Mouse (Mus musculus) forebrain, embryonic 11.5 days (tissue): ENCODE data around the gene Flvcr2. TPM values are rescaled to one million over a fixed set of nuclear protein-coding genes. Genes with fewer than 3 reads are reported as not detected.
A peak's percentile ranks its signal among the peaks of the same experiment; 100 is the strongest.
"Not testable (repeated sequence)": the region's sequence is repeated elsewhere in the genome, so short reads cannot be mapped to it uniquely, and the experiment has no call there.

Source experiments
- ATAC-seq: fragments of 200-750 bp; cut with Nextera tagmentation; replicated peaks from 2 replicates; pipeline ENCODE4 v1.8.0; 2017; ENCODE audit warnings: moderate TSS enrichment; ENCODE audit not compliant: low FRiP score
- DNase-seq: peaks from one replicate; pipeline ENCODE4 v3.0.0-alpha.2; 2017; ENCODE audit warnings: low spot score
- H3K27ac ChIP-seq: fragments of 300-500 bp; sonication (generic); 2 replicates; pipeline ENCODE4 v1.5.1; 2014; ENCODE audit warnings: low read depth, low read length
- H3K27me3 ChIP-seq: fragments of 300-500 bp; sonication (generic); 2 replicates; pipeline ENCODE4 v1.6.1; 2014; ENCODE audit warnings: mild to moderate bottlenecking, low read length, mixed read lengths; ENCODE audit not compliant: control insufficient read depth, insufficient read depth
- H3K36me3 ChIP-seq: fragments of 300-500 bp; sonication (generic); 2 replicates; pipeline ENCODE4 v1.6.1; 2014; ENCODE audit warnings: mild to moderate bottlenecking, low read length, moderate library complexity, mixed read lengths; ENCODE audit not compliant: control insufficient read depth, insufficient read depth
- H3K4me1 ChIP-seq: fragments of 300-500 bp; sonication (generic); replicated peaks from 2 replicates; pipeline ENCODE4 v1.6.1; 2014; ENCODE audit warnings: low read length, mixed read lengths; ENCODE audit not compliant: control insufficient read depth, insufficient read depth
- H3K4me2 ChIP-seq: fragments of 300-500 bp; sonication (generic); 2 replicates; pipeline ENCODE4 v1.6.1; 2014; ENCODE audit warnings: low read depth, mild to moderate bottlenecking, low read length, moderate library complexity, mixed read lengths; ENCODE audit not compliant: severe bottlenecking
- H3K4me3 ChIP-seq: fragments of 300-500 bp; sonication (generic); 2 replicates; pipeline ENCODE4 v1.5.1; 2014; ENCODE audit warnings: low read depth, low read length
- H3K9ac ChIP-seq: fragments of 300-500 bp; sonication (generic); 2 replicates; pipeline ENCODE4 v1.6.1; 2014; ENCODE audit warnings: low read length
- H3K9me3 ChIP-seq: fragments of 300-500 bp; sonication (generic); 2 replicates; pipeline ENCODE4 v1.6.1; 2016; ENCODE audit warnings: low read length, mixed read lengths; ENCODE audit not compliant: control insufficient read depth
- WGBS: fragments of 180-500 bp; shearing (Covaris S2); extraction: QIAGEN DNeasy Blood & Tissue Kit; methylation state at CpG from one replicate; pipeline ENCODE4 v1.1.7; 2014; 5-methylcytosine and 5-hydroxymethylcytosine counted together
- polyA plus RNA-seq: library from polyadenylated mRNA; unstranded; fragments of >200 nt; fragmentation: Nextera tagmentation; extraction: Ambion mirVana; gene quantifications from 2 replicates; pipeline ENCODE4 v1.2.1, GENCODE M21; 2014

Gene Flvcr2
- 0.84 and 1.0 TPM in 2 replicates for polyA plus RNA-seq

- DNase-seq (peak; percentile 83), ATAC-seq (peak; percentile 79)
- peaks cover 7% of the 10 kb centered on the region; the same call in 1 of the 2 replicates for H3K4me1 ChIP-seq
- H3K9ac ChIP-seq: peak within 1 kb of the TSS; percentile 37
- H3K27me3 ChIP-seq: peaks cover 7% of the 10 kb centered on the region
- no peaks in the 10 kb centered on the region for H3K9me3 ChIP-seq
- peak within 1 kb of the TSS; percentile 40 for H3K4me3 ChIP-seq
- no peak within 1 kb of the TSS for H3K27ac ChIP-seq
- peak within 1 kb of the TSS; percentile 81 for H3K4me2 ChIP-seq
- 1% methylated on average over 46 of the region's 51 CpGs for WGBS
- H3K36me3 ChIP-seq: no peaks in the 10 kb centered on the region
Observed at GRCm38 (mm10) chr12:85745827-85746695, at the start of gene Flvcr2. Flvcr2 (plus strand) TSS chr12:85746539.

DNA sequence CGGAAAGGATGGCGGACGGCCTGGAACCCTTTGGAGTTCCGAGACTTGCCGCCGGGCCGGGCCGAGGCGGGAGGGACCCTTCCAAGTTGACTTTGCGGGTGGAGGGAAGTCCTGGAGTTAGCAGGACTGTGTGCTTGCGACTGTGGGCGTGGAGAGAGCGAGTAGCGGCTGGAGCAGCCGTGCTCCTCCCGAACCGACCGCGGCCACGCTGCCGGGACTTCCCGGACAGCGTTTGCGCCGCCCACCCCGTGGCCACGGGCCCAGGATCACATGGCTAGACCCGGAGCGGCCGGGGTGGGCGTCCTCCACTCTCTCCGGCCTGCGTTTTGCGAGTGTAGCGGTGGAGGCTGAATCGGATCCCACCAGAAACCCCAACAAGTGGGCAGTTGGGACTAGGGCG lies 48.2 kb upstream of the Flvcr2 start:
- H3K4me3 ChIP-seq, H3K27me3 ChIP-seq: not testable (repeated sequence)
- ATAC-seq: peak; percentile 63; the same call in 1 of the 2 replicates

DNA sequence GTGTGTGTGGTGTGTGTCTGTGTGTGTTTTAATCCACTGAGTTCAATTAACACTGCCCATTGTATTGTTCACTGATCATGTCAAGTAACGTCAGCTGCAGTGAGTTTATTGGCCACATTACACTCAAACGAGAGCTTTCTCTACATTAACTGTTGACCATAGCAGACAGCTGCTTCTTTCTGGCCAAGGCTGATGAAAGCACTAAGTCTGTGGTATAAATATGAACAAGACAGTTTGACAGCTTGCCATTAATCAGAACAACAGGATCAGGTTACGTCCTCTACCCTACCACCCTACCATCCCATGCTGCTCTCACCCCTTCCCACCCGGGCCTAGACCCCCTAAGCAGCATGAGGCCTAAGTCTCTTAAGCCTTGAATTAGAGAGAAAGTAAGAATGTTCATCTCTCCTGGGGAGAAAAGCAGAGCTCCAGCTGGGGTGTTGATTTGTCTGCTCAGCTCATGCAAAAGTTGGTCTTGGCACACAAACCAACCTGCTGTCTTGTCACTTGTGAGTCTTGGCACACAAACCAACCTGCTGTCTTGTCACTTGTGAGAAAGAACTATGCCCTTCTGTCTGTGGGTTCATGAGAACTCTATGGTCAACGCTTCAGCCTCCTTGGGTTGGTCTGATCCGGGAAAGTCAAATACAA lies 46.0 kb upstream of the Flvcr2 start:
- Histone ChIP-seq H3K4me1 (peaks cover under 1% of the 10 kb centered on the region; the same call in 1 of the 2 replicates), H3K27me3 (peaks cover 4% of the 10 kb centered on the region; the same call in 1 of the 2 replicates), H3K4me2 (no peak overlapping the region), H3K27ac (no peak overlapping the region), H3K4me3 (no peak overlapping the region), H3K9ac (no peak overlapping the region), H3K9me3 (no peaks in the 10 kb centered on the region), H3K36me3 (no peaks in the 10 kb centered on the region)
- ATAC-seq (no peak), DNase-seq (no peak)
- 80% methylated on average over 6 of the region's 6 CpGs for WGBS

More for the DNA sequence above, 48.2 kb upstream of the Flvcr2 start:
- DNase-seq, H3K36me3 ChIP-seq, H3K27ac ChIP-seq, H3K9ac ChIP-seq, H3K4me1 ChIP-seq, H3K9me3 ChIP-seq: not testable (repeated sequence)
- H3K4me2 ChIP-seq: peak overlapping the region; percentile 31; the same call in 1 of the 2 replicates
- WGBS: 44% methylated on average over 12 of the region's 37 CpGs

- no peak for ATAC-seq
- DNase-seq: no peak
- H3K27ac ChIP-seq: no peak overlapping the region
- H3K36me3 ChIP-seq: no peaks in the 10 kb centered on the region
- no peak overlapping the region for H3K4me3 ChIP-seq
- H3K9ac ChIP-seq: no peak overlapping the region
- H3K4me2 ChIP-seq: no peak overlapping the region
- H3K9me3 ChIP-seq: no peaks in the 10 kb centered on the region
- peaks cover 6% of the 10 kb centered on the region for H3K27me3 ChIP-seq
- peaks cover 6% of the 10 kb centered on the region; the same call in 1 of the 2 replicates for H3K4me1 ChIP-seq
- 86% methylated on average over 7 of the region's 7 CpGs for WGBS
Observed at GRCm38 (mm10) chr12:85700842-85701223, 45.5 kb upstream of the Flvcr2 start.

DNA sequence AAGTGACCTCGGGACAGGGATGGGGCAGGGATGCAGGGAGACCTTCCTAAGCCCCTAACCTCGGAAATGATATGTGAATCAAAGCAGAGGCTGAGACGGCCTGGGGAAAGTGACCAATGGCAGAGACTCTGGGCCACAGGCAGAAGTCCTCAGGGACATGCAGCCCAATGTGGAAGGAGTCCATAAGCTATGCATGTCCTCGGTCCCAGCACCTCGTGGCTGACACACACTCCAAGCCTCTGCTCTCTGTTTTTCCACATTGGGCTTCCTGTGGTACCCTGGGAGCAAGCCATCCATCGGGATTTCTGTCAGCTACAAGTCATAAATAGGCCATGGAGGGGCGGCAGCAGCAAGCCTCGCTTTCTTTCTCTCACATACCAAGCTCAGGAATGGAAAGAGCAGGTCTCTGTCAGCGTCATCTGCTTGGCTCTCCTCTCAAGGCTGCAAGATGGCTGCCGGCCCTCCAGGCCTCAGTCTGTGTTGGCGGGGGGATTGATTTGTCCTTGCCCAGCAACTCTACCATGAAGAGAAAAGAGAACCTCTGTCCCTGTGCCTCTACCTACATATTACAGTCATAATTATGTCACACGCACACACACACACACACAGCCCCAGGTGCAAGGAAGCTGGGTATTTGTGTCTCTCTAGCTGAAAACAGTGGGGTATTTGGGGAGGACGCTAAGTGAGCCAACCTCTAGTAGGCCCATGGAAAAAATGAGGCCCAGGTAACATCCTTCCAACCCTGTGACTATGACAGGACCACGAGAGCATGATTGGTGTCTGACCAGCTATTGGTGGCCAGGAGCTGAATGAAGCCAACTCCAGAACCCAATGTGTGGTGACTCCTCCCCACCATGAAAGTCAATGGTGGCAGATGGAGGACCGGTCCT lies 43.9 kb upstream of the Flvcr2 start:
- H3K27me3 ChIP-seq: peaks cover 8% of the 10 kb centered on the region
- H3K4me3 ChIP-seq: no peak overlapping the region
- H3K9me3 ChIP-seq: no peaks in the 10 kb centered on the region
- no peak for DNase-seq
- WGBS: 82% methylated on average over 15 of the region's 15 CpGs
- no peaks in the 10 kb centered on the region for H3K36me3 ChIP-seq
- no peak for ATAC-seq
- peaks cover 6% of the 10 kb centered on the region; the same call in 1 of the 2 replicates for H3K4me1 ChIP-seq
- no peak overlapping the region for H3K27ac ChIP-seq
- H3K9ac ChIP-seq: no peak overlapping the region
- H3K4me2 ChIP-seq: no peak overlapping the region

DNA sequence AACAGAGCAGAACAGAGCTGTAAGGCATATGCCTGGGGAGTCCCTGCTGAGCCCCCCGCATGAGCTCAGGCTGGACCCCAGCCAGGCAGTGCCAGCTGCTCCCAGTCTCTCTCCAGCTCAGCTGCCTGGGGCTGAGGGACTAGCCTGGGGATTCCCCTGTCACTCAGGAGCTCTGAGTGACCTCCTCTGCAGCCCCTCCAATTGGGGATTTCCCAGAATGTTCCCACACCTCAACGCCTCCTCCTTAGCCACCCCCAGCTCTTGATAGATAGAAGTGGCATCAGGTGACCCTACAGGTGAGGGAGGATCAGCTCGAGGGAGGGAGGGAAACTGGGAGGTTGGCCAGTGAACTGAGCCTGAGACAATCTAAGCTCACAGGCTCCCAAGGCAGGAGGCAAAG lies 42.8 kb upstream of the Flvcr2 start:
- no peaks in the 10 kb centered on the region for H3K36me3 ChIP-seq
- no peaks in the 10 kb centered on the region for H3K9me3 ChIP-seq
- no peak overlapping the region for H3K4me3 ChIP-seq
- ATAC-seq (no peak), DNase-seq (no peak)
- WGBS: 74% methylated on average over 3 of the region's 3 CpGs
- H3K27ac ChIP-seq: no peak overlapping the region
- H3K4me2 ChIP-seq: no peak overlapping the region
- H3K27me3 ChIP-seq: peaks cover 8% of the 10 kb centered on the region
- no peak overlapping the region for H3K9ac ChIP-seq
- peaks cover 6% of the 10 kb centered on the region; the same call in 1 of the 2 replicates for H3K4me1 ChIP-seq

DNA sequence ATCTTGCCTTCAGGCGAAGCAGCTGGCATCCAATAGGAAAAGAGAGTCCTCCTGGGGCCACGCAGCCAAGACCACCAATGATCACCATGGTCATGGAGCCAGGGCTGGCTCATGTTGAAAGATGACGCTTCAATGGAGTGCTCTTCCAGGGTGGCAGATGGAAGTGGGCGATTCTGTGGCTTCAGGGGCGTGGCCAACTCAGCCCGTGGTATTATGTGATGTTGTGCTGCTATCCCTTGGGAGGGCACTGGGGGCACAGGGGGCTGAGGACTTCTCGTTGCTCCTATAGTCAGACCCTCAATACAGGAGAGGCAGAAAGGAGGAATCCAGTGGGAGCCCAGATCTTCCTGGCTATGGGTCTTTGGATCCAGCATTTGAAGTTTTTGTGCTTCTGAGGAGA lies 41.8 kb upstream of the Flvcr2 start:
- 61% methylated on average over 7 of the region's 7 CpGs for WGBS
- H3K9ac ChIP-seq: no peak overlapping the region
- H3K27ac ChIP-seq: no peak overlapping the region
- H3K27me3 ChIP-seq: peaks cover 8% of the 10 kb centered on the region
- no peaks in the 10 kb centered on the region for H3K9me3 ChIP-seq
- no peaks in the 10 kb centered on the region for H3K36me3 ChIP-seq
- no peak overlapping the region for H3K4me3 ChIP-seq
- ATAC-seq (no peak), DNase-seq (no peak)
- H3K4me1 ChIP-seq: peaks cover 6% of the 10 kb centered on the region; the same call in 1 of the 2 replicates
- no peak overlapping the region for H3K4me2 ChIP-seq
